Mouse (Mus musculus) MEL (cell line): ENCODE data around the gene Synpr. TPM values are rescaled to one million over a fixed set of nuclear protein-coding genes. Genes with fewer than 3 reads are reported as not detected.

Source experiments
- DNase-seq: peaks from one replicate; pipeline ENCODE4 v3.0.0; 2011; ENCODE audit warnings: low read depth, low spot score
- H3K27ac ChIP-seq: 2 replicates; pipeline ENCODE4 v1.5.1; 2012; ENCODE audit warnings: low read depth, mild to moderate bottlenecking, control low read depth, low read length, moderate library complexity; ENCODE audit not compliant: control insufficient read depth
- H3K27me3 ChIP-seq, 2 experiments: fragments of 150-350 bp in 1 of 2; sonication (generic) in 1 of 2; 2 replicates each; pipeline ENCODE4 v1.6.1; 2012; ENCODE audit warnings: low read length in 2 of 2, mild to moderate bottlenecking in 2 of 2, improper control_type of control experiment in 1 of 2, moderate library complexity in 1 of 2; ENCODE audit not compliant: insufficient read depth in 2 of 2, control insufficient read depth in 1 of 2
- H3K36me3 ChIP-seq, 2 experiments: 2 replicates each; pipeline ENCODE4 v1.6.1; 2012 to 2014; ENCODE audit warnings: low read length in 2 of 2, improper control_type of control experiment in 1 of 2, inconsistent platforms in 1 of 2, mild to moderate bottlenecking in 1 of 2; ENCODE audit not compliant: insufficient read depth in 2 of 2, control insufficient read depth in 1 of 2
- H3K4me1 ChIP-seq, 2 experiments: fragments of 150-350 bp in 1 of 2; sonication (generic) in 1 of 2; 2 replicates each; pipeline ENCODE4 v1.6.1; 2012; ENCODE audit warnings: low read length in 2 of 2, improper control_type of control experiment in 1 of 2, mild to moderate bottlenecking in 1 of 2; ENCODE audit not compliant: insufficient read depth in 2 of 2, control insufficient read depth in 1 of 2
- H3K4me3 ChIP-seq, 2 experiments: fragments of 150-350 bp in 1 of 2; sonication (generic) in 1 of 2; 2 replicates each; pipeline ENCODE4 v1.5.1; 2012; ENCODE audit warnings: low read depth in 2 of 2, low read length in 2 of 2, mild to moderate bottlenecking in 2 of 2, moderate library complexity in 2 of 2, control low read depth in 1 of 2, improper control_type of control experiment in 1 of 2; ENCODE audit not compliant: control insufficient read depth in 1 of 2, insufficient read depth in 1 of 2
- H3K79me2 ChIP-seq: 2 replicates; pipeline ENCODE4 v1.6.1; 2012; ENCODE audit warnings: mild to moderate bottlenecking, low read length, moderate library complexity; ENCODE audit not compliant: control insufficient read depth, poor library complexity, insufficient read depth
- H3K9ac ChIP-seq: 2 replicates; pipeline ENCODE4 v1.6.1; 2012; ENCODE audit warnings: low read depth, mild to moderate bottlenecking, control low read depth, low read length, moderate library complexity; ENCODE audit not compliant: control insufficient read depth, poor library complexity, severe bottlenecking
- H3K9me3 ChIP-seq: fragments of 150-350 bp; sonication (generic); replicated peaks from 2 replicates; pipeline ENCODE4 v1.6.1; 2012; ENCODE audit warnings: mild to moderate bottlenecking, low read length, improper control_type of control experiment, moderate library complexity; ENCODE audit not compliant: insufficient read depth
- CHD2 ChIP-seq: IDR thresholded peaks from 2 replicates; pipeline ENCODE4 v1.6.1; 2011; ENCODE audit warnings: low read length, improper control_type of control experiment
- CTCF ChIP-seq, 3 experiments: IDR thresholded peaks in 2 of 3; conservative IDR thresholded peaks in 1 of 3; 2 replicates each; pipeline ENCODE4 v1.5.1; 2011 to 2012; ENCODE audit warnings: low read length in 3 of 3, low read depth in 2 of 3, mild to moderate bottlenecking in 2 of 3, improper control_type of control experiment in 1 of 3, inconsistent platforms in 1 of 3, mixed read lengths in 1 of 3, moderate library complexity in 1 of 3; ENCODE audit not compliant: control insufficient read depth in 1 of 3, insufficient read depth in 1 of 3, poor library complexity in 1 of 3, severe bottlenecking in 1 of 3
- EP300 ChIP-seq, 2 experiments: IDR thresholded peaks; 2 replicates each; pipeline ENCODE4 v1.6.1; 2011; ENCODE audit warnings: improper control_type of control experiment in 2 of 2, low read length in 2 of 2, low read depth in 1 of 2, mild to moderate bottlenecking in 1 of 2
- HCFC1 ChIP-seq: IDR thresholded peaks from 2 replicates; pipeline ENCODE4 v1.6.1; 2012; ENCODE audit warnings: low read depth, mild to moderate bottlenecking, inconsistent platforms, low read length, improper control_type of control experiment, moderate library complexity
- MAX ChIP-seq: IDR thresholded peaks from 2 replicates; pipeline ENCODE4 v1.6.1; 2011; ENCODE audit warnings: low read length, improper control_type of control experiment
- MXI1 ChIP-seq: IDR thresholded peaks from 2 replicates; pipeline ENCODE4 v1.6.1; 2011; ENCODE audit warnings: mild to moderate bottlenecking, low read depth, low read length, improper control_type of control experiment
- MYB ChIP-seq: IDR thresholded peaks from 2 replicates; pipeline ENCODE4 v1.6.1; 2011; ENCODE audit warnings: mild to moderate bottlenecking, low read depth, low read length, improper control_type of control experiment
- MYC ChIP-seq: IDR thresholded peaks from 2 replicates; pipeline ENCODE4 v1.6.1; 2011; ENCODE audit warnings: low read depth, mild to moderate bottlenecking, low read length, improper control_type of control experiment, moderate library complexity
- NELFE ChIP-seq: IDR thresholded peaks from 2 replicates; pipeline ENCODE4 v1.6.1; 2011; ENCODE audit warnings: low read depth, low read length, improper control_type of control experiment
- NRF1 ChIP-seq: IDR thresholded peaks from 2 replicates; pipeline ENCODE4 v1.6.1; 2014; ENCODE audit warnings: low read depth, mild to moderate bottlenecking, inconsistent platforms, low read length, improper control_type of control experiment, moderate library complexity; ENCODE audit not compliant: poor library complexity, insufficient read depth, severe bottlenecking
- POLR2A ChIP-seq, 2 experiments: IDR thresholded peaks; 2 replicates each; pipeline ENCODE4 v1.6.1; 2011 to 2012; ENCODE audit warnings: low read length in 2 of 2, mild to moderate bottlenecking in 2 of 2, control low read depth in 1 of 2, improper control_type of control experiment in 1 of 2, low read depth in 1 of 2, moderate library complexity in 1 of 2; ENCODE audit not compliant: control insufficient read depth in 1 of 2, insufficient read depth in 1 of 2, poor library complexity in 1 of 2
- POLR2AphosphoS2 ChIP-seq: IDR thresholded peaks from 2 replicates; pipeline ENCODE4 v1.6.1; 2011; ENCODE audit warnings: low read length, improper control_type of control experiment
- POLR2AphosphoS5 ChIP-seq: IDR thresholded peaks from 2 replicates; pipeline ENCODE4 v1.6.1; 2012; ENCODE audit warnings: low read depth, borderline replicate concordance, mild to moderate bottlenecking, inconsistent platforms, low read length, moderate library complexity, mixed read lengths
- RAD21 ChIP-seq: IDR thresholded peaks from 2 replicates; pipeline ENCODE4 v1.6.1; 2011; ENCODE audit warnings: mild to moderate bottlenecking, low read depth, low read length, improper control_type of control experiment
- RCOR1 ChIP-seq: IDR thresholded peaks from 2 replicates; pipeline ENCODE4 v1.6.1; 2012; ENCODE audit warnings: low read depth, mild to moderate bottlenecking, inconsistent platforms, low read length, improper control_type of control experiment
- SIN3A ChIP-seq: IDR thresholded peaks from 2 replicates; pipeline ENCODE4 v1.6.1; 2012; ENCODE audit warnings: low read length, improper control_type of control experiment, inconsistent platforms
- TAL1 ChIP-seq: IDR thresholded peaks from 2 replicates; pipeline ENCODE4 v1.6.1; 2012; ENCODE audit warnings: mild to moderate bottlenecking, inconsistent platforms, low read length, moderate library complexity, mixed read lengths
- TBP ChIP-seq: IDR thresholded peaks from 2 replicates; pipeline ENCODE4 v1.8.0; 2011; ENCODE audit warnings: low read depth, low read length, improper control_type of control experiment
- TCF12 ChIP-seq: IDR thresholded peaks from 2 replicates; pipeline ENCODE4 v1.6.1; 2014; ENCODE audit warnings: low read depth, mild to moderate bottlenecking, inconsistent platforms, low read length, improper control_type of control experiment, moderate library complexity
- USF2 ChIP-seq, 2 experiments: IDR thresholded peaks; 2 replicates each; pipeline ENCODE4 v1.6.1; 2011 to 2012; ENCODE audit warnings: improper control_type of control experiment in 2 of 2, low read length in 2 of 2, borderline replicate concordance in 1 of 2, inconsistent platforms in 1 of 2, low read depth in 1 of 2, mild to moderate bottlenecking in 1 of 2; ENCODE audit not compliant: insufficient read depth in 1 of 2
- ZC3H11A ChIP-seq: IDR thresholded peaks from 2 replicates; pipeline ENCODE4 v1.6.1; 2012; ENCODE audit warnings: low read depth, mild to moderate bottlenecking, inconsistent platforms, low read length, improper control_type of control experiment
- ZKSCAN1 ChIP-seq: IDR thresholded peaks from 2 replicates; pipeline ENCODE4 v1.6.1; 2012; ENCODE audit warnings: low read depth, mild to moderate bottlenecking, inconsistent platforms, low read length, improper control_type of control experiment, moderate library complexity
- ZMIZ1 ChIP-seq: IDR thresholded peaks from 2 replicates; pipeline ENCODE4 v1.6.1; 2012; ENCODE audit warnings: low read depth, mild to moderate bottlenecking, inconsistent platforms, low read length, improper control_type of control experiment, moderate library complexity
- ZNF384 ChIP-seq: IDR thresholded peaks from 2 replicates; pipeline ENCODE4 v1.6.1; 2012; ENCODE audit warnings: low read depth, mild to moderate bottlenecking, inconsistent platforms, low read length, improper control_type of control experiment
- polyA plus RNA-seq, 2 experiments: library from polyadenylated mRNA; stranded (reverse) in 1 of 2; unstranded in 1 of 2; fragments of >175 nt in 1 of 2; fragments of >200 nt in 1 of 2; gene quantifications; 2 replicates each; pipeline versions ENCODE4 v1.2.1 to v1.2.4; 2012; ENCODE audit warnings: low replicate concordance in 2 of 2, low read depth in 1 of 2; ENCODE audit not compliant: insufficient read length in 2 of 2, insufficient read depth in 1 of 2, missing spikeins in 1 of 2
- total RNA-seq: library from RNA; depleted of rRNA; stranded (reverse); fragments of 300-350 nt; gene quantifications from 2 replicates; pipeline ENCODE4 v1.2.3, GENCODE M21; 2012

Gene Synpr
- total and polyA plus RNA-seq, 3 experiments, result not detected

DNA sequence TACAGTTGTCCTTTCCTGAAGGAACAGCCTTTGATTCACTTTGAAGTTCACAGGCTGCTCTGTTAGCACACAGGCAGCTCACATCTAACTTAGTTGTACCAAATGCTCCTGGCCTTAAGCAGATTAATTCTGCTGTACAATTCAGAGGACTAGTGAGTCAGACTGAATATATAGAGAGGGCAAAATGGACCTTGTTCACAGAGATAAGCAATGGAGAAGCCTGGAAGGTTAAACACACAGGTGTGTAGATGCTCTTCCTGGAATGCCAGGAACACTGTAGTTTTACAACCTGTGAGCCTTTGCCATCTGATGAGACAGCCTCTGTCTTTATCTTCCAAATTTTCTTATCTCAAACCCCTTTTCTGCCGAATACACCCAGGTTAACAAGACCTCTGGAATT, 29.7 kb downstream of the Synpr start:
- TF ChIP-seq SIN3A, result no peak
- TF ChIP-seq POLR2AphosphoS5, result no peak
- TF ChIP-seq MYC, result no peak
- no peak for TF ChIP-seq RAD21
- no peak for TF ChIP-seq TBP
- TF ChIP-seq MAX, result no peak
- TF ChIP-seq CHD2, result no peak
- TF ChIP-seq POLR2AphosphoS2, result no peak
- no peak for TF ChIP-seq MYB
- TF ChIP-seq USF2 (IDR thresholded peaks at IDR 0.05; ENCODE audit: borderline replicate concordance in 1 of 2, insufficient read depth in 1 of 2, low read depth in 1 of 2, low read length in 2 of 2), result no peak
- TF ChIP-seq MXI1, result no peak
- no peak for TF ChIP-seq ZKSCAN1
- no peak for TF ChIP-seq TCF12
- no peak for TF ChIP-seq TAL1
- TF ChIP-seq, all 39 proteins: peak for 0
- no peaks in the 10 kb centered on the region for H3K79me2 ChIP-seq
- no peaks in the 10 kb centered on the region for H3K4me1 ChIP-seq
- H3K27me3 ChIP-seq, result no peaks in the 10 kb centered on the region
- H3K9ac ChIP-seq, result no peak overlapping the region
- no peak for DNase-seq
- H3K27ac ChIP-seq, result no peak overlapping the region
- H3K4me3 ChIP-seq, result no peak overlapping the region
- H3K9me3 ChIP-seq, result no peaks in the 10 kb centered on the region
- H3K36me3 ChIP-seq, result no peaks in the 10 kb centered on the region

DNA sequence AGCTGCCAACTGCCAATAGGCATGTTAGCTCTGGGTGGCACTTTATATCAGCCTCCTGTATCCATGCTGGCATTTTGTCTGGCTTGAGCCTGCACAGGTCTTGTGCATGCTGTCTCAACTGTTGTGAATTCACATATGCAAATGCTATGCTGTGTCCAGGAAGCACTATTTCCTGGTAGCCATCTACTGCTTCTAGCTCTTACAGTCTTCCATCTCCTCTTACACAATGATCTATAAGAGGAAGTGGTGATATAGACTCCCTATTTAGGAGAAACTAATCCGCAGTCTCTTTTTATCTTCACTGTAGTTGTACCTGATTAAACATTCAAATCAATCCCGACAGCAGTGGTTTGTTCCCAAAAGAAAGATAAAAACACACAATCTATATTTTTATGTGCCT, 43.9 kb downstream of the Synpr start:
- Histone ChIP-seq H3K4me1 (no peaks in the 10 kb centered on the region), H3K36me3 (no peaks in the 10 kb centered on the region), H3K27ac (no peak overlapping the region), H3K9me3 (no peaks in the 10 kb centered on the region), H3K79me2 (no peaks in the 10 kb centered on the region), H3K9ac (no peak overlapping the region), H3K27me3 (no peaks in the 10 kb centered on the region), H3K4me3 (no peak overlapping the region)
- no peak for DNase-seq
- TF ChIP-seq CTCF (IDR thresholded peaks at IDR 0.05 in 2 of 3, conservative IDR thresholded peaks at IDR 0.05 in 1 of 3; ENCODE audit: control insufficient read depth in 1 of 3, insufficient read depth in 1 of 3, low read depth in 2 of 3, low read length in 3 of 3, poor library complexity in 1 of 3, severe bottlenecking in 1 of 3) (no peak), POLR2AphosphoS5 (no peak), EP300 (IDR thresholded peaks at IDR 0.05; ENCODE audit: low read depth in 1 of 2, low read length in 2 of 2) (no peak), HCFC1 (no peak), TAL1 (no peak), ZMIZ1 (no peak), ZKSCAN1 (no peak), ZC3H11A (no peak), NELFE (no peak), NRF1 (no peak), RCOR1 (no peak), POLR2A (IDR thresholded peaks at IDR 0.05; ENCODE audit: control insufficient read depth in 1 of 2, insufficient read depth in 1 of 2, low read depth in 1 of 2, low read length in 2 of 2, poor library complexity in 1 of 2) (no peak), ZNF384 (no peak)
